Mouse (Mus musculus): ENCODE measurements around the gene Fam151a. TPM values are rescaled to one million over a fixed set of nuclear protein-coding genes. Genes with fewer than 3 reads are reported as not detected.
"Not testable (repeated sequence)": the region's sequence is repeated elsewhere in the genome, so short reads cannot be mapped to it uniquely, and the experiment has no call there.

The Fam151a gene
- total RNA-seq, 1 experiment from 2014 or later, result not detected

DNA sequence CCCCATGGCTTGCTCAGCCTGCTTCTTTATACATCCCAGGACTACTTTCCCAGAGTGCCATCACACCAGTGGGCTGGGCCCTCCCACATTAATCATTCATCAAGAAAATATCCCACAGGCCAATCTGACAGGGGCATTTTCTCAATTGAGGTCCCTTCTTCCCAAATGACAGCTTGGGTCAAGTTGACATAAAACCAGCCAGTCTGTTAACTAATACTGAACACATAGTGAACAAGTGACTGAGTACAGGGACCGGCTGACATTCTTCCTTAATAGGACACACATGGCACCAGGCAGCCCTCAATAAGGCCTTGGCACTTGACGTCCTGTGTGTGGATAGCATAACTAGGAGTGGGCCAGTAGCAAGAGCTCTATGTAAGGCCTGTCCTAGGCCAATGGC is 35.6 kb downstream of the Fam151a start:
- no peak for ATAC-seq (replicated peaks; ENCODE audit: insufficient number of reproducible peaks, low FRiP score, low TSS enrichment, poor library complexity, severe bottlenecking)

DNA sequence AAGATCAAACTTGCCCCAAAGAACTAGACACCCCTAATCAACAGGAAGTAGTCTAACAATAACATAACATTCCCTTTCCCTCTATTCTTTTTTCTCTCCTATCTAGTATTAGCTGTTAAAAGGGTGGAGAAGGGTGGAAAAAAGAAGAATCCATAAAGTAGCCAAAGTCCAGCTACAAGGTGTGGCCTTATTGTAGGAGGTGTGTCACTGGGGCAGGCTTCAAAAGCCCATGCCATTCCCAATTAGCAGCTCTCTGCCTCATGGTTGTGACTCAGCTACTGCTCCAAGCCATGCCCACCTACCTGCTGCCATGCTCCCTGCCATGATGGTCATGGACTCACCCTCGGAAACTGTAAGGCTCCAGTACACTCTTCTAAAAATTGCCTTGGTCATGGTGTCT is 38.9 kb downstream of the Fam151a start:
- no peak for ATAC-seq (replicated peaks; ENCODE audit: insufficient number of reproducible peaks, low FRiP score, low TSS enrichment, poor library complexity, severe bottlenecking)

DNA sequence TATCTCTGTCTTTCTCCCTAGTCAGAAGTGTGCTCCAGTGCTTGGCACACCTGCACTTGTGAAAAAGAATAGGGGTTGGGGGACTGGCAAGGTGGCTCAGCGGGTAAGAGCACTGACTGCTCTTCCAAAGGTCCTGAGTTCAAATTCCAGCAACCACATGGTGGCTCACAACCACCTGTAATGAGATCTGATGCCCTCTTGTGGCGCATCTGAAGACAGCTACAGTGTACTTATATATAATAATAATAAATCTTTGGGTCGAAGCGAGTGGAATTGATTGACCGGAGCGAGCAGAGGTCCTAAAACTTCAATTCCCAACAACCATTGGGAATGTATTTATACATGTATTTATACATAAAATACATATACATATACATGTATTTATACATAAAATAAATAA is 42.1 kb downstream of the Fam151a start:
- ATAC-seq (replicated peaks; ENCODE audit: insufficient number of reproducible peaks, low FRiP score, low TSS enrichment, poor library complexity, severe bottlenecking), result not testable (repeated sequence)

DNA sequence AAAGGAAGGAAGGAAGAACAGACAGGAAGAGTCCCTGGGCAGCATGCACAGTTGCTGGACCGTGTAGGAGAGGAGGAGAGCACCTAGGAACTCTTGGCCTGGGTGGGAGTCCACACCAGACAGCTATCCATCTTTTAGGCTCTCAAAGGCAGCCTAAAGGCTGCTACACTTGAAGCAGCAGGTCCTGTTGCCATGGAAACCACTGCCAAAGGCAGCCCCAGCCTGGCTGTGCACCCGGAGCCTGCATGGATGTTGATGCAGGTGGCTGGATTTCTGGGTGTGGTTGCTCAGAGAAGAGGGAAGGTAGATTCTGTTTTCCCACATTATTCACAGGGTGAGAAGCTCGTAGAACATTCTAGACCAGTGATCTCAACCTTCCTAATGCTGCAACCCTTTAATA is 43.3 kb downstream of the Fam151a start:
- ATAC-seq (replicated peaks; ENCODE audit: insufficient number of reproducible peaks, low FRiP score, low TSS enrichment, poor library complexity, severe bottlenecking), result no peak

DNA sequence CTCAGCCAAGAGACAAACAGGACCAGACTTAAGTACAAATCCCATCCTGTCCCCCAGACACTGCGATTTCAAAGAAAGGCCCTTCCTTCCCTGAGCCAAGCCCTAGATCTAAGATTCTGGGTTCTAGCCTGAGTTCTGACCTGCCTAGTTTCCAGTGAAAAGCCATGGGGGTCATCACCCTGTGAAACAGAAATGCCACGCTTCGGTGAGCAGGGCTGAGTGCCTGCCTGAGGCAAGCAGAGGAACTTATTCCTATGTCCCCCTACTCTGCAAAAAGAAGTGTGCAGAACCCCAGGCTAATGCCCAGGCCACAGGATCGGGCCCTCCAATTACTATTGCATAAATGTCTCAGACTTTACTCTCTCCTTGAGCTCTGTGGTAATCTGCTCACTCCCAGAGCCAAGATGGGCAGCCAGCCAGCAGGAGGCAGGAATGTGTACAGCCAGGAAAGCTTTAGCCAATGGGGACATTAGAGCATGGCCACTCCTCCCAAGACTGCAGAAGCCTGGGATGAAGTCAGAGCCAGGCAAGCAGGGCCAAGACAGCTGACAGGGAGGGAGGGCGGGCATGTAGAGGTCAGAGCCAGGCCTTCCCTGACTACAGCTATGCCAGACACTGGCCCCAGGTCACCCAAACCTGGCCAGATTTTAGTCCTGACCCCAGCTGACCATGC is 44.6 kb downstream of the Fam151a start:
- ATAC-seq (replicated peaks; ENCODE audit: insufficient number of reproducible peaks, low FRiP score, low TSS enrichment, poor library complexity, severe bottlenecking), result no peak

DNA sequence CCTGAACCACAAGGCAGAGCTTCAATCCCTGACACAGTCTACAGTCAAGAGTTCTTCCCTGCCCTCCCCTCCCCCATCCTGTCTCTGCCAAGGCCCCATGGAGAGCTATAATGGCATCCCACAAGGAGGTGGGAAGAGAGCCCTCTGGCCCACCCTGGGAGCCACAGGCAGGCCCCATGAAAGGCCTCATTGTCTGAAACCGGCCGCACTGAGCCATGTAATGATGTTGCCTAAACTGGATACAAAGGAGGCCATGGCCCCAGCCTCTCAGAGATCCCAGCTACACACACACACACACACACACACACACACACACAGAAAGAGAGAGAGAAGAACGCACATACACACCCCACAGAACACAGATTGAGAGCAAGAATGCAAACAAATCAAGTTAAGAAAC is 46.4 kb downstream of the Fam151a start:
- ATAC-seq (replicated peaks; ENCODE audit: insufficient number of reproducible peaks, low FRiP score, low TSS enrichment, poor library complexity, severe bottlenecking), result no peak

DNA sequence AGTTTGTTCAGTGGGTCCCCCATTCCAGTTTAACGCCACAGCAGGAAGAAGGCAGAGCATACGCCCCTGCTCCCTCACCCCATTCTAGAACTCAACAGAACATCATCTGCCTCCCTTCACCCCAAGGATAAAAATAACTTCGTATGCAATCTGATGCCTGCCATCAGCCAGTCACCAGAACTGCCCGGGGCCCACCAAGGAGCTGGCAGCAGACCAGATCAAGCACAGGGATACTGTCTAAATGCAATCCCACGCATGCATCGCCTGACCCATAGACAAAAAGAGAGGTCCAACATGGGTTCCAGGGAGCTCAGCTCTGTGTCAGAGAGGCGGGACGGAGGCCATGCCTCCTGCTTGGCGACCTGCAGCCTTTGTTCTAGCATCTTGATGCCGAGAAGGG is 49.4 kb downstream of the Fam151a start:
- no peak for ATAC-seq (replicated peaks; ENCODE audit: insufficient number of reproducible peaks, low FRiP score, low TSS enrichment, poor library complexity, severe bottlenecking)

DNA sequence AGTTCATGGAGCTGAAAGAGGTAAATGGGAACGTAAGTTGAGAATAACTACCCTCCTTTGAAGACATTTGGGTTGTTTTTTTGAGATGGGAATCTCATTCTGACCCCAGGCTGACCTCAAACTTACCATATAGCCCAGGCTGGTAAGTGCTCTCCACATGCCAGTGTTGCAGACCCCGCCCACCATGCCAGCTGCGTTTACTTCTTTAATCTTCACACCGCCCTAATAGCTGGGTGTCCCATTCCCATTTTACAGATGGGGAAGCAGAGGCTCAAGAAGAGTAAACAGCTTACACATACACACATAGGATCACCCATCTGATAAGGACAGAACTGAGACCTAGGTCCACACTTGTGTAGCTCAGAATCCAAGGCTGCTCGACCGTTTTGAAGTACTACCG is 51.1 kb downstream of the Fam151a start:
- no peak for ATAC-seq (replicated peaks; ENCODE audit: insufficient number of reproducible peaks, low FRiP score, low TSS enrichment, poor library complexity, severe bottlenecking)

DNA sequence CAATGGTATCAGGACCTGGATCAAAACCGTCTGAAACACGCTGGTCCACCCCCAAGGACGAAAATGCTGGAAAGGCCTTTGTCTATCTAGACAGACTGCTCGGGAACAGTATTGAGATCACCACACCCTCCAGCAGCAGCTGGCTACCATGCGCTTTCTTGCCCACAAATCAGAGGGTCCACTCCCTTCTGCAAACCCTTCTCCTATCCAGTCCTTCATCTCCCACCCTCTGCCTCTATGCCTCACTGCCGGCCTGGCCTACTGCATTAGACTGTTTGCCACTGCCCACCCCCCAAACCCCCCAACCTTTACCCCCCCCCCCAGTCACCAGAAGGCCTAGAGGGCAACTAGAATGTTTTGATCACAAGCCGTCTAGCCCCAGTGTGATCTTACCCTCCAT is 51.7 kb downstream of the Fam151a start:
- ATAC-seq (replicated peaks; ENCODE audit: insufficient number of reproducible peaks, low FRiP score, low TSS enrichment, poor library complexity, severe bottlenecking), result no peak

DNA sequence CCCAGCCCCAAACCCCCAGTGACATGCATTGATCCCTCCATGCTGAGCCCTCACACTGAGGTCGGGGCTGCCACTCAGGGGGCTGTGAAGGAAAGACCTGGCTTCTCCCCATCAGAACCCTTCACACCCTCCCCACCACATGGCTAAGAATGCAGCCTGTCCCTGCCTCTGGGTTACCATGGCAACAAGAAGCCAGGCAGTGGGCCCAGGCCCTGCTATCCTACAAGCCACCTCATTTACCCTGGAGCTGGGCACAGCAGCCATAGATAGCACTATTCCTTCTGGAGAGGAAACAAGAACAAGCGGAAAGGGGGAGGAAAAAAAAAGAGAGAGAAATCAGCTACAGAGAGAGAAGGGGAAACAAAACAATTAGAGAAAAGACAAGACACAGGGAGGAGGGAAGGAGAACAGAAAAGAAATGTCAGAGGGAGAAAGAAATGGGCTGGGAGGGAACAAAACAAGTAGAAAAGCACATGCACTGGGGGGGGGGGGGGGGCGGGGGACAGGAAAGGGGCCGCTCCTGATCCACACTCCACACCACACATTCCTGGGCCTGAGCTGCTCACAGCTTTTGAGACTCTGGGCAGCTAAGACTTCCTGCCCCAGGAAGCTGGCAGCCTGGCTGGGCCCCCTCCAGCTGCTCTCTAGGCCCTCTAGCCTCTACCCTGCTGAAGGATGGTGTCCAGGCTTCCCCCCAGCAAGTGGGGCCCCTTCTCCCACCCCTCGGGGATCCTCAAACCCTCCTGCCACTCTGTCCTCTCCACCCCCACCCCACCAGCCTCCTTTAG is 52.3 kb downstream of the Fam151a start:
- ATAC-seq (replicated peaks; ENCODE audit: insufficient number of reproducible peaks, low FRiP score, low TSS enrichment, poor library complexity, severe bottlenecking), result no peak

DNA sequence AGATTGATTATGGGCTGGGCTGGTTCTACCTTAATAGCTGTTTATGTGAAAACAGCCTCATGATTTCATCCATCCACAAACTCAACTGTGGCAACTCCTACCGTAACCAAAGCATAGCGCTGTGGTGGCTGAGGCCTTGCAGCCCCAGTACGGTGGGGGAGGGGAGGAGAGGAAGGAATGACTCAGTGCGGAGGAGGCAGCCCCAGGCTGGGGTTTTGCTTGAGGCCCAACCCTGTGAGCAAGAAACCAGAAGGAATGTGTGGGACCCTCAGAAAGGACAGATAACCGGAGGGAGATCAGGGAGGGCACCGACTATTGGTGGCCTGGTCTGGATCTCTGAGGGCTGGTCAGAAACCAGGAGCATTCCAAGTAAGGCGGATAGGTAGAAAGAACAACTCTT is 54.1 kb downstream of the Fam151a start:
- ATAC-seq (replicated peaks; ENCODE audit: insufficient number of reproducible peaks, low FRiP score, low TSS enrichment, poor library complexity, severe bottlenecking), result no peak

DNA sequence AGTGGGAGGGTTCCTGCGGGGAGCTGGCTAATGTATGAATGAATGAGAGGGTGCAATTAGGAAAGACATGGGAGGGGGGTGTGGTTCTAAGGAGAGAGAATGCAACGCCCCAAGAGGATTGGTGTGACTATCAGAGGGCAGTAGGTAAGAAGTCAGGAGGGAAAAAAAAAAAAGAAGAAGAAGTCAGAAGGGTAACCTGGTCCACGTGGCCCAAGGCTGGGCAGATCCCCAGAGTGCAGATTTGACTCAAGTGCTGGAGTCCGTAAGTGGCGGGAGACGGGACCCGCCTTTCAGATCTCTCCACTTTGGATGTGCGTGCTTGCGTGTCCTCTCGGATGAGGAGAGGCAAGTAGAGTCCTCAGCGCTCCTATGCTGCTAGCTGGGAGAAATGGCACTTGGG is 54.9 kb downstream of the Fam151a start:
- ATAC-seq (replicated peaks; ENCODE audit: insufficient number of reproducible peaks, low FRiP score, low TSS enrichment, poor library complexity, severe bottlenecking), result no peak

DNA sequence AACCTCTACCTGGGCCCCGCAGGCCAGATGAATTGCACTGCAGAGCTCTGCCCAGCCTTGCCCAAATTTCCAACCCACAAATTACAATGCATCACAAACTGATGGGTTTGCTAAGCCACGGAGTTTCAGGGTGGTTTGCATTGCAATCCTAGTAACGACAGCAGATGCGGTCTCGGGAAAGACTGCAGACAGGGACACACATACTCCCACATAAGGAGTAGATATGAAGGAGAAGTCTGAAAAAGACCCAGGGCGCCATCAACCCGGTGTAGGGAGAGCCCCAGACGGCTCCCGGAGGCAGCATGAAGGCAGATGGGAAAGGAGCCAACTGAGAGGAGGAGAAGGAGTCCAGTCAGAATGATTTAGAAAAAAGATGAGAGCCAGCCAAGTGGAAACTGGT is 56.0 kb downstream of the Fam151a start:
- no peak for ATAC-seq (replicated peaks; ENCODE audit: insufficient number of reproducible peaks, low FRiP score, low TSS enrichment, poor library complexity, severe bottlenecking)

DNA sequence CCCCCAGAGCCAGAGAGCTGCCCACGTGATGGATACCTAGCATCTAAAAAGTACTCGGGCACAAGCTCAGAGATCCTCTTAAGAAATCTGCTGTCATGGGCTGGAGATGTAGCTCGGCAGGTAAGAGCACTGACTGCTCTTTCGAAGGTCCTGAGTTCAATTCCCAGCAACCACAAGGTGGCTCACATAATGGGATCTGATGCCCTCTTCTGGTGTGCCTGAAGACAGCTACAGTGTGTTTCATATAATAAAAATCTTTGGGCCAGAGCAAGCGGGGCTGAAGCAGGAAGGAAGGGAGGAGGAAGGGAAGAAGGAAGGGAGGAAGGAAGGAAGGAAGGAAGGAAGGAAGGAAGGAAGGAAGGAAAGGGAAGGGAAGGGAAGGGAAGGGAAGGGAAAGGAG is 56.5 kb downstream of the Fam151a start:
- ATAC-seq (replicated peaks; ENCODE audit: insufficient number of reproducible peaks, low FRiP score, low TSS enrichment, poor library complexity, severe bottlenecking), result not testable (repeated sequence)

DNA sequence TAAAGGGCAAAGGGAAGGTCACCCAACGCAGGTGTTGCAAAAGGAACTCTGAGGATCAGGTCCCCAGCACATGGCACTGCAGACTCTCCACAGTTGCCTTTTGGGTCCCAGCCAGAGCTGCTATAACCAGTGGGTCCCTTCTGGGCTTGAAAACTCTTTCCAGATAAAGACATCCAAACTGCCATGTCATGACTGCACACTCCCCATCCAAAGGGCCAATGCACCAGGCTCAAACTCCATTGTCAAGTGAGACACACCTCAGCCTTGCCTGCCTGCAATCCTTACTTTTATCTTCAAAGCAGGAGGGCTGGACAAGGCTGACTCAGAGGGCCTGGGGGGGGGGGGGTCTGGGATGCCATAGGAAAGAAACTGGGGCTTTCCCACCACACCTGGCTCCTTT is 57.2 kb downstream of the Fam151a start:
- ATAC-seq (replicated peaks; ENCODE audit: insufficient number of reproducible peaks, low FRiP score, low TSS enrichment, poor library complexity, severe bottlenecking), result no peak

DNA sequence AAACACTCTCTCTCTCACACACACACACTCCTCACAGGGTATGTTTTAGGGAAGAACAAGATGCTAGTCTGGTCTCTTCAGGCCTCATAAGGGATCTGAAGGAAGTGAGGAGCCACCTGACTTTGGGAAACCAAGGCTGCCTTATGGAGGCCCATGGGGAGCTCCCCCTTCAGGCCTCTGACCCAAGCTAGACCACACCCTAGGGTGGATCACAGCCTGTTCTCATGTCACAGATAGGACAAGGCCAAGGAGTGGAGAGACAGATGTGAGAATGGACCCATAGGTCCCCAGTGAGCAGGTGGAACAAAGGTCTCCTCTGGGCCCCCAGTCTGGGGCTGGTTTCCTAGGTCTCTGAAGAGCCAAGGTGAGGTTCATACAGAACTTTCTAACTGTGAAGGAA is 58.6 kb downstream of the Fam151a start:
- ATAC-seq (replicated peaks; ENCODE audit: insufficient number of reproducible peaks, low FRiP score, low TSS enrichment, poor library complexity, severe bottlenecking), result no peak

DNA sequence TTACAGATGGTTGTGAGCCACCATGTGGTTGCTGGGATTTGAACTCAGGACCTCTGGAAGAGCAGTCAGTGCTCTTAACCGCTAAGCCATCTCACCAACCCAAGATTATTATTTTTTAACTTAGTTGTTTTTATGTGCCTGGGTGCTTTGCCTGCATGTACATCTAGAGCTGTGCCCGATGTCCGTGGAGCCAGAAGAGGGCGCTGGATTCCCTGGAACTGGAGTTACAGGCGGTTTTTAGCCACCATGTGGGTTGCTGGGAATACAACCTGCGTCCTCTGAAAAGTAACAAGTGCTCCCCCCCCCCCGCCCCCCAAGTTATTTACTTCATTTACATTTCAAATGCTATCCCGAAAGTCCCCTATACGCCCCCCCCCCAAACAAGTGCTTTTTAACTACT is 60.1 kb downstream of the Fam151a start:
- not testable (repeated sequence) for ATAC-seq (replicated peaks; ENCODE audit: insufficient number of reproducible peaks, low FRiP score, low TSS enrichment, poor library complexity, severe bottlenecking)

DNA sequence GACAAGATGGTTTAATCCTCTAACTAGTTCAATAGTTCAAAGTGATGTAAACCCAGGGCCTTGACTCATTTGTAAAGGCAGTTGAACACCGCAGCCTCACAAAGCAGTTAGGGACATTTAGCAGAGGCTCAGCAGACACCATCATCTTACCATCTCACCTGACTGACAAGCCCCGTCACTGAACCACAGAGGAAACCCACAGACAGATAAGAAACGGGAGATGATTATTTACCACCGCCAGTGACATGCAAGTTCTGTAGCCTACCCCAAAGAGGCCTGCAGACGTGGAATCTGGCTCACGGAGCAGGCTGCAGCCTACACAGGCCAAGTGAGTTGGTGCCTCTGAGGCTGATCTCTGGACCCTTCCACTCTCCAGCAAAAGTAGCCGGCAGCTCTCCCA is 60.6 kb downstream of the Fam151a start:
- ATAC-seq (replicated peaks; ENCODE audit: insufficient number of reproducible peaks, low FRiP score, low TSS enrichment, poor library complexity, severe bottlenecking), result no peak; the same call in 1 of the 2 replicates

DNA sequence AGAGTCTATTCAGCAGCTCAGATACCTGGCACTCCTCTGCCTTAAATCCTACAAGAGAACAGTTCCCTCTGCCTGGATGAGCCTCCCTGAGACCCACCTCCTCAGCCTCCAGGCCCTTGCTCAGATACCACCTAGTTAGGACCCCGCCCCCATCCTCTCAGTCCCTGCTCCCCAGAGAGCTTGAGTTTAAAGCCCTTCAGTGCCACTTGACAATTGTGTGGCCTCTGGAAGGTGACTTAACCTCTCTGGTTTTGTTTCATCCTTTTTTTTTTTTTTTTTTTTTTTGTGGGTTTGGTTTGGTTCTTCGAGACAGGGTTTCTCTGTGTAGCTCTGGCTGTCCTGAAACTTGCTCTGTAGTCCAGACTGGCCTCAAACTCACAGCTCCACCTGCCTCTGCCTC is 61.6 kb downstream of the Fam151a start:
- ATAC-seq (replicated peaks; ENCODE audit: insufficient number of reproducible peaks, low FRiP score, low TSS enrichment, poor library complexity, severe bottlenecking), result no peak

Measured in monocyte, adult 5-6 weeks (primary cell).